Mouse (Mus musculus) forebrain, embryonic 13.5 days (tissue): ENCODE measurements around the gene Camta1. TPM values are rescaled to one million over a fixed set of nuclear protein-coding genes. Genes with fewer than 3 reads are reported as not detected.
A peak's percentile ranks its signal among the peaks of the same experiment; 100 is the strongest.

Experiments
- ATAC-seq: fragments of 200-750 bp; cut with Nextera tagmentation; 2 replicates; pipeline ENCODE4 v1.8.0; 2017
- H3K27ac ChIP-seq: fragments of 300-500 bp; sonication (generic); 2 replicates; pipeline ENCODE4 v1.5.1; 2015; ENCODE audit warnings: inconsistent platforms, mild to moderate bottlenecking, moderate library complexity
- H3K27me3 ChIP-seq: fragments of 300-500 bp; sonication (generic); 2 replicates; pipeline ENCODE4 v1.6.1; 2015; ENCODE audit warnings: mild to moderate bottlenecking, inconsistent platforms
- H3K36me3 ChIP-seq: fragments of 300-500 bp; sonication (generic); 2 replicates; pipeline ENCODE4 v1.6.1; 2015; ENCODE audit warnings: mild to moderate bottlenecking, inconsistent platforms; ENCODE audit not compliant: poor library complexity, severe bottlenecking
- H3K4me1 ChIP-seq: fragments of 300-500 bp; sonication (generic); 2 replicates; pipeline ENCODE4 v1.6.1; 2015; ENCODE audit warnings: inconsistent platforms
- H3K4me2 ChIP-seq: fragments of 300-500 bp; sonication (generic); 2 replicates; pipeline ENCODE4 v1.6.1; 2015; ENCODE audit warnings: inconsistent platforms, mild to moderate bottlenecking, moderate library complexity
- H3K4me3 ChIP-seq: fragments of 300-500 bp; sonication (generic); 2 replicates; pipeline ENCODE4 v1.5.1; 2015; ENCODE audit warnings: mild to moderate bottlenecking, inconsistent platforms
- H3K9ac ChIP-seq: fragments of 300-500 bp; sonication (generic); 2 replicates; pipeline ENCODE4 v1.6.1; 2015; ENCODE audit warnings: mild to moderate bottlenecking, inconsistent platforms
- H3K9me3 ChIP-seq: fragments of 300-500 bp; sonication (generic); replicated peaks from 2 replicates; pipeline ENCODE4 v1.6.1; 2016; ENCODE audit warnings: inconsistent platforms
- WGBS: fragments of 180-500 bp; shearing (Covaris S2); methylation state at CpG from one replicate; pipeline ENCODE4 v1.1.7; 2015; 5-methylcytosine and 5-hydroxymethylcytosine counted together
- polyA plus RNA-seq: library from polyadenylated mRNA; unstranded; fragments of >200 nt; fragmentation: Nextera tagmentation; extraction: Ambion mirVana; gene quantifications from 2 replicates; pipeline ENCODE4 v1.2.1, GENCODE M21; 2015

The Camta1 gene
- polyA plus RNA-seq, 1 experiment from 2014 or later = 150 TPM

GRCm38 (mm10) chr4:151528436-151528835 lies 333.2 kb downstream of the Camta1 start:
- H3K36me3 ChIP-seq = no peaks in the 10 kb centered on the region
- H3K9me3 ChIP-seq = no peaks in the 10 kb centered on the region
- ATAC-seq = no peak
- no peaks in the 10 kb centered on the region for H3K27me3 ChIP-seq
- H3K9ac ChIP-seq = no peak overlapping the region
- 89% methylated on average over 4 of the region's 4 CpGs for WGBS
- no peak overlapping the region for H3K4me3 ChIP-seq
- H3K4me1 ChIP-seq = no peaks in the 10 kb centered on the region
- no peak overlapping the region for H3K27ac ChIP-seq
- H3K4me2 ChIP-seq = no peak overlapping the region

GRCm38 (mm10) chr4:151527763-151528162 lies 333.9 kb downstream of the Camta1 start:
- no peaks in the 10 kb centered on the region for H3K36me3 ChIP-seq
- no peak overlapping the region for H3K27ac ChIP-seq
- no peak overlapping the region for H3K9ac ChIP-seq
- H3K27me3 ChIP-seq = no peaks in the 10 kb centered on the region
- H3K9me3 ChIP-seq = no peaks in the 10 kb centered on the region
- H3K4me3 ChIP-seq = no peak overlapping the region
- no peaks in the 10 kb centered on the region for H3K4me1 ChIP-seq
- peak; percentile 41; the same call in 1 of the 2 replicates for ATAC-seq
- H3K4me2 ChIP-seq = no peak overlapping the region
- WGBS = 90% methylated on average over 3 of the region's 3 CpGs

- Histone ChIP-seq H3K27ac (no peak overlapping the region), H3K4me2 (no peak overlapping the region), H3K4me3 (no peak overlapping the region), H3K36me3 (no peaks in the 10 kb centered on the region), H3K27me3 (no peaks in the 10 kb centered on the region), H3K9ac (no peak overlapping the region), H3K9me3 (no peaks in the 10 kb centered on the region), H3K4me1 (peaks cover 9% of the 10 kb centered on the region)
- ATAC-seq = no peak
- 31% methylated on average over 8 of the region's 8 CpGs for whole genome bisulfite sequencing
Observed at GRCm38 (mm10) chr4:151520103-151520502, 341.6 kb downstream of the Camta1 start.

- WGBS = 77% methylated on average over 7 of the region's 7 CpGs
- no peak for ATAC-seq
- no peaks in the 10 kb centered on the region for H3K27me3 ChIP-seq
- H3K4me3 ChIP-seq = no peak overlapping the region
- H3K27ac ChIP-seq = no peak overlapping the region
- H3K36me3 ChIP-seq = no peaks in the 10 kb centered on the region
- H3K9me3 ChIP-seq = no peaks in the 10 kb centered on the region
- H3K9ac ChIP-seq = no peak overlapping the region
- H3K4me1 ChIP-seq = peaks cover 9% of the 10 kb centered on the region
- no peak overlapping the region for H3K4me2 ChIP-seq
Observed at GRCm38 (mm10) chr4:151519011-151519410, 342.7 kb downstream of the Camta1 start.

GRCm38 (mm10) chr4:151516998-151517799 lies 344.5 kb downstream of the Camta1 start:
- Histone ChIP-seq H3K4me1 (peaks cover 9% of the 10 kb centered on the region), H3K4me2 (no peak overlapping the region), H3K9me3 (no peaks in the 10 kb centered on the region), H3K27ac (no peak overlapping the region), H3K9ac (no peak overlapping the region; the same call in 1 of the 2 replicates), H3K36me3 (no peaks in the 10 kb centered on the region), H3K4me3 (no peak overlapping the region), H3K27me3 (no peaks in the 10 kb centered on the region)
- ATAC-seq = peak; percentile 58; the same call in 1 of the 2 replicates
- WGBS = 22% methylated on average over 11 of the region's 11 CpGs

GRCm38 (mm10) chr4:151515316-151515715 lies 346.4 kb downstream of the Camta1 start:
- no peaks in the 10 kb centered on the region for H3K27me3 ChIP-seq
- no peak overlapping the region for H3K27ac ChIP-seq
- no peak overlapping the region for H3K4me3 ChIP-seq
- H3K9me3 ChIP-seq = no peaks in the 10 kb centered on the region
- no peaks in the 10 kb centered on the region for H3K36me3 ChIP-seq
- no peak overlapping the region for H3K4me2 ChIP-seq
- peaks cover 12% of the 10 kb centered on the region for H3K4me1 ChIP-seq
- ATAC-seq = no peak
- H3K9ac ChIP-seq = no peak overlapping the region
- WGBS = 88% methylated on average over 5 of the region's 5 CpGs

GRCm38 (mm10) chr4:151511092-151511491 lies 350.6 kb downstream of the Camta1 start:
- H3K9me3 ChIP-seq = no peaks in the 10 kb centered on the region
- WGBS = 85% methylated on average over 4 of the region's 4 CpGs
- no peak overlapping the region for H3K9ac ChIP-seq
- H3K36me3 ChIP-seq = no peaks in the 10 kb centered on the region
- no peaks in the 10 kb centered on the region for H3K27me3 ChIP-seq
- no peak overlapping the region for H3K4me3 ChIP-seq
- H3K4me2 ChIP-seq = no peak overlapping the region
- ATAC-seq = no peak
- H3K4me1 ChIP-seq = peaks cover 3% of the 10 kb centered on the region; the same call in 1 of the 2 replicates
- no peak overlapping the region for H3K27ac ChIP-seq

GRCm38 (mm10) chr4:151510417-151510816 lies 351.3 kb downstream of the Camta1 start:
- ATAC-seq = no peak
- Histone ChIP-seq H3K36me3 (no peaks in the 10 kb centered on the region), H3K4me1 (peaks cover 6% of the 10 kb centered on the region; the same call in 1 of the 2 replicates), H3K4me2 (no peak overlapping the region), H3K27me3 (no peaks in the 10 kb centered on the region), H3K27ac (no peak overlapping the region), H3K9me3 (no peaks in the 10 kb centered on the region), H3K4me3 (no peak overlapping the region), H3K9ac (no peak overlapping the region)
- 56% methylated on average over 4 of the region's 4 CpGs for WGBS

- no peak for ATAC-seq
- no peaks in the 10 kb centered on the region for H3K36me3 ChIP-seq
- H3K4me3 ChIP-seq = no peak overlapping the region
- peaks cover 12% of the 10 kb centered on the region; the same call in 1 of the 2 replicates for H3K4me1 ChIP-seq
- no peak overlapping the region for H3K9ac ChIP-seq
- H3K4me2 ChIP-seq = no peak overlapping the region
- H3K27me3 ChIP-seq = no peaks in the 10 kb centered on the region
- no peak overlapping the region for H3K27ac ChIP-seq
- 83% methylated on average over 6 of the region's 6 CpGs for WGBS
- H3K9me3 ChIP-seq = no peaks in the 10 kb centered on the region
Observed at GRCm38 (mm10) chr4:151506701-151507100, 355.0 kb downstream of the Camta1 start.

- no peak for ATAC-seq
- Histone ChIP-seq H3K27me3 (no peaks in the 10 kb centered on the region), H3K9ac (no peak overlapping the region), H3K27ac (no peak overlapping the region), H3K9me3 (no peaks in the 10 kb centered on the region; the same call in 1 of the 2 replicates), H3K4me3 (no peak overlapping the region), H3K4me1 (no peaks in the 10 kb centered on the region; the same call in 1 of the 2 replicates), H3K4me2 (no peak overlapping the region), H3K36me3 (no peaks in the 10 kb centered on the region)
- 85% methylated on average over 5 of the region's 5 CpGs for WGBS
Observed at GRCm38 (mm10) chr4:151498481-151499276, 363.0 kb downstream of the Camta1 start.

GRCm38 (mm10) chr4:151496581-151496980 lies 365.1 kb downstream of the Camta1 start:
- 90% methylated on average over 5 of the region's 5 CpGs for WGBS
- no peaks in the 10 kb centered on the region; the same call in 1 of the 2 replicates for H3K9me3 ChIP-seq
- no peak for ATAC-seq
- H3K4me2 ChIP-seq = no peak overlapping the region
- H3K36me3 ChIP-seq = no peaks in the 10 kb centered on the region
- H3K27ac ChIP-seq = no peak overlapping the region
- H3K27me3 ChIP-seq = no peaks in the 10 kb centered on the region
- H3K4me3 ChIP-seq = no peak overlapping the region
- H3K9ac ChIP-seq = no peak overlapping the region
- H3K4me1 ChIP-seq = no peaks in the 10 kb centered on the region; the same call in 1 of the 2 replicates

GRCm38 (mm10) chr4:151495276-151495882 lies 366.3 kb downstream of the Camta1 start:
- WGBS = 87% methylated on average over 10 of the region's 11 CpGs
- H3K4me3 ChIP-seq = no peak overlapping the region
- H3K9me3 ChIP-seq = no peaks in the 10 kb centered on the region; the same call in 1 of the 2 replicates
- no peak for ATAC-seq
- no peaks in the 10 kb centered on the region; the same call in 1 of the 2 replicates for H3K4me1 ChIP-seq
- no peak overlapping the region for H3K27ac ChIP-seq
- H3K27me3 ChIP-seq = no peaks in the 10 kb centered on the region
- no peaks in the 10 kb centered on the region for H3K36me3 ChIP-seq
- H3K9ac ChIP-seq = no peak overlapping the region
- H3K4me2 ChIP-seq = no peak overlapping the region
